Mouse (Mus musculus) midbrain, embryonic 12.5 days (tissue): ENCODE measurements around the gene Ubfd1. TPM values are rescaled to one million over a fixed set of nuclear protein-coding genes. Genes with fewer than 3 reads are reported as not detected.

Source experiments
- ATAC-seq: fragments of 200-750 bp; cut with Nextera tagmentation; 2 replicates; pipeline ENCODE4 v1.8.0; 2017; ENCODE audit warnings: low read depth, moderate TSS enrichment, moderate library complexity; ENCODE audit not compliant: low FRiP score
- H3K27ac ChIP-seq: fragments of 300-500 bp; sonication (generic); replicated peaks from 2 replicates; pipeline ENCODE4 v1.5.1; 2016; ENCODE audit warnings: mild to moderate bottlenecking
- H3K27me3 ChIP-seq: fragments of 300-500 bp; sonication (generic); 2 replicates; pipeline ENCODE4 v1.6.1; 2016; ENCODE audit warnings: mild to moderate bottlenecking
- H3K36me3 ChIP-seq: fragments of 300-500 bp; sonication (generic); 2 replicates; pipeline ENCODE4 v1.6.1; 2016
- H3K4me1 ChIP-seq: fragments of 300-500 bp; sonication (generic); 2 replicates; pipeline ENCODE4 v1.6.1; 2016
- H3K4me2 ChIP-seq: fragments of 300-500 bp; sonication (generic); replicated peaks from 2 replicates; pipeline ENCODE4 v1.6.1; 2016; ENCODE audit warnings: mild to moderate bottlenecking, moderate library complexity
- H3K4me3 ChIP-seq: fragments of 300-500 bp; sonication (generic); 2 replicates; pipeline ENCODE4 v1.5.1; 2016; ENCODE audit warnings: mild to moderate bottlenecking
- H3K9ac ChIP-seq: fragments of 300-500 bp; sonication (generic); replicated peaks from 2 replicates; pipeline ENCODE4 v1.6.1; 2016; ENCODE audit warnings: mild to moderate bottlenecking, moderate library complexity
- H3K9me3 ChIP-seq: fragments of 300-500 bp; sonication (generic); 2 replicates; pipeline ENCODE4 v1.6.1; 2016; ENCODE audit warnings: mild to moderate bottlenecking
- WGBS: fragments of 180-500 bp; shearing (Covaris S2); methylation state at CpG from one replicate; pipeline ENCODE4 v1.1.7; 2016; 5-methylcytosine and 5-hydroxymethylcytosine counted together
- polyA plus RNA-seq: library from polyadenylated mRNA; unstranded; fragments of >200 nt; fragmentation: Nextera tagmentation; extraction: Ambion mirVana; gene quantifications from 2 replicates; pipeline ENCODE4 v1.2.1, GENCODE M21; 2016

Gene Ubfd1
- polyA plus RNA-seq, 1 experiment from 2014 or later: 88.6 TPM

- H3K27me3 ChIP-seq: no peaks in the 10 kb centered on the region
- no peak overlapping the region for H3K9ac ChIP-seq
- H3K4me1 ChIP-seq: no peaks in the 10 kb centered on the region
- 92% methylated on average over 9 of the region's 9 CpGs for WGBS
- no peaks in the 10 kb centered on the region for H3K9me3 ChIP-seq
- H3K27ac ChIP-seq: no peak overlapping the region
- peaks cover 47% of the 10 kb centered on the region for H3K36me3 ChIP-seq
- no peak overlapping the region for H3K4me3 ChIP-seq
- no peak overlapping the region for H3K4me2 ChIP-seq
- no peak for ATAC-seq
Observed at GRCm38 (mm10) chr7:122048191-122048590, 18.8 kb upstream of the Ubfd1 start.

- no peak overlapping the region for H3K9ac ChIP-seq
- ATAC-seq: no peak
- H3K4me1 ChIP-seq: no peaks in the 10 kb centered on the region
- H3K27me3 ChIP-seq: no peaks in the 10 kb centered on the region
- no peaks in the 10 kb centered on the region for H3K9me3 ChIP-seq
- H3K4me3 ChIP-seq: no peak overlapping the region
- H3K4me2 ChIP-seq: no peak overlapping the region
- H3K36me3 ChIP-seq: peaks cover 61% of the 10 kb centered on the region
- H3K27ac ChIP-seq: no peak overlapping the region
- WGBS: 68% methylated on average over 1 of the region's 1 CpGs
Observed at GRCm38 (mm10) chr7:122050834-122051233, 16.1 kb upstream of the Ubfd1 start.

GRCm38 (mm10) chr7:122056633-122057032 is 10.3 kb upstream of the Ubfd1 start:
- Histone ChIP-seq H3K9me3 (no peaks in the 10 kb centered on the region), H3K4me1 (no peaks in the 10 kb centered on the region), H3K27me3 (no peaks in the 10 kb centered on the region), H3K9ac (no peak overlapping the region), H3K4me3 (no peak overlapping the region), H3K36me3 (peaks cover 36% of the 10 kb centered on the region), H3K27ac (no peak overlapping the region), H3K4me2 (no peak overlapping the region)
- whole genome bisulfite sequencing: 95% methylated on average over 5 of the region's 5 CpGs
- no peak for ATAC-seq

GRCm38 (mm10) chr7:122065656-122066055 is 1.3 kb upstream of the Ubfd1 start:
- no peak for ATAC-seq
- peak overlapping the region; percentile 88 for H3K4me2 ChIP-seq
- no peaks in the 10 kb centered on the region for H3K27me3 ChIP-seq
- H3K36me3 ChIP-seq: peaks cover 28% of the 10 kb centered on the region
- peaks cover 29% of the 10 kb centered on the region for H3K4me1 ChIP-seq
- peak overlapping the region; percentile 82; the same call in 1 of the 2 replicates for H3K4me3 ChIP-seq
- no peak overlapping the region for H3K9ac ChIP-seq
- WGBS: 82% methylated on average over 1 of the region's 1 CpGs
- H3K9me3 ChIP-seq: no peaks in the 10 kb centered on the region
- H3K27ac ChIP-seq: no peak overlapping the region

GRCm38 (mm10) chr7:122066102-122066944 is 652 bp upstream of the Ubfd1 start:
- Histone ChIP-seq H3K4me3 (peak overlapping the region; percentile 82), H3K4me1 (peaks cover 29% of the 10 kb centered on the region), H3K27me3 (no peaks in the 10 kb centered on the region), H3K36me3 (peaks cover 32% of the 10 kb centered on the region), H3K4me2 (peak overlapping the region; percentile 88), H3K9me3 (no peaks in the 10 kb centered on the region), H3K27ac (peak overlapping the region; percentile 93), H3K9ac (peak overlapping the region; percentile 89)
- 19% methylated on average over 31 of the region's 31 CpGs for WGBS
- ATAC-seq: no peak

- Histone ChIP-seq H3K9ac (peak overlapping the region; percentile 89), H3K4me1 (peaks cover 29% of the 10 kb centered on the region), H3K9me3 (no peaks in the 10 kb centered on the region), H3K27me3 (no peaks in the 10 kb centered on the region), H3K4me3 (peak overlapping the region; percentile 82), H3K4me2 (peak overlapping the region; percentile 88), H3K27ac (peak overlapping the region; percentile 93), H3K36me3 (peaks cover 38% of the 10 kb centered on the region)
- no peak for ATAC-seq
- WGBS: 2% methylated on average over 56 of the region's 58 CpGs
Observed at GRCm38 (mm10) chr7:122067517-122068381, 774 bp downstream of the Ubfd1 start.

GRCm38 (mm10) chr7:122074374-122074773 is 7.4 kb downstream of the Ubfd1 start:
- Histone ChIP-seq H3K27ac (no peak overlapping the region), H3K36me3 (peaks cover 92% of the 10 kb centered on the region), H3K4me3 (no peak overlapping the region), H3K9ac (no peak overlapping the region), H3K4me2 (no peak overlapping the region), H3K4me1 (peaks cover 3% of the 10 kb centered on the region), H3K9me3 (no peaks in the 10 kb centered on the region), H3K27me3 (no peaks in the 10 kb centered on the region)
- no peak for ATAC-seq
- WGBS: 88% methylated on average over 3 of the region's 3 CpGs

GRCm38 (mm10) chr7:122079798-122080554 is 13.0 kb downstream of the Ubfd1 start:
- ATAC-seq: no peak
- Histone ChIP-seq H3K27me3 (no peaks in the 10 kb centered on the region), H3K27ac (no peak overlapping the region), H3K36me3 (peaks cover 71% of the 10 kb centered on the region), H3K9me3 (no peaks in the 10 kb centered on the region), H3K4me3 (no peak overlapping the region), H3K4me2 (no peak overlapping the region), H3K4me1 (no peaks in the 10 kb centered on the region), H3K9ac (no peak overlapping the region)
- WGBS: 96% methylated on average over 8 of the region's 8 CpGs

GRCm38 (mm10) chr7:122081071-122081470 is 14.1 kb downstream of the Ubfd1 start:
- no peak overlapping the region for H3K4me2 ChIP-seq

GRCm38 (mm10) chr7:122087195-122087982 is 20.4 kb downstream of the Ubfd1 start:
- Histone ChIP-seq H3K4me1 (no peaks in the 10 kb centered on the region), H3K27me3 (no peaks in the 10 kb centered on the region), H3K4me2 (no peak overlapping the region), H3K9ac (no peak overlapping the region), H3K27ac (no peak overlapping the region), H3K36me3 (peaks cover 63% of the 10 kb centered on the region), H3K9me3 (no peaks in the 10 kb centered on the region), H3K4me3 (no peak overlapping the region)
- WGBS: 93% methylated on average over 11 of the region's 11 CpGs
- ATAC-seq: no peak

More at GRCm38 (mm10) chr7:122081071-122081470, 14.1 kb downstream of the Ubfd1 start:
- Histone ChIP-seq H3K4me1 (no peaks in the 10 kb centered on the region), H3K9ac (no peak overlapping the region), H3K27ac (no peak overlapping the region), H3K9me3 (no peaks in the 10 kb centered on the region), H3K27me3 (no peaks in the 10 kb centered on the region), H3K4me3 (no peak overlapping the region), H3K36me3 (peaks cover 64% of the 10 kb centered on the region)
- ATAC-seq: no peak
- 96% methylated on average over 1 of the region's 1 CpGs for WGBS
